Mouse (Mus musculus) gastrocnemius, postnatal 4 days (tissue): ENCODE measurements around the gene Herc1. TPM values are rescaled to one million over a fixed set of nuclear protein-coding genes. Genes with fewer than 3 reads are reported as not detected.
"Not testable (repeated sequence)": the region's sequence is repeated elsewhere in the genome, so short reads cannot be mapped to it uniquely, and the experiment has no call there.

Source experiments
- DNase-seq, 2 experiments: peaks; one replicate each; pipeline ENCODE4 v3.0.0; 2021 to 2022; ENCODE audit warnings: low spot score in 2 of 2, mixed read lengths in 2 of 2
- total RNA-seq, 2 experiments: library from RNA; stranded (reverse); gene quantifications; 2 replicates each; pipeline ENCODE4 v1.2.3; 2021

Gene Herc1
- total RNA-seq, 2 experiments from 2014 or later: 35.7 to 38.7 TPM

GRCm38 (mm10) chr9:66347405-66348035, 2.7 kb upstream of the Herc1 start:
- no peak for DNase-seq

GRCm38 (mm10) chr9:66349144-66349859, 948 bp upstream of the Herc1 start:
- DNase-seq: no peak

- no peak for DNase-seq
Measured at GRCm38 (mm10) chr9:66350788-66351430, 659 bp downstream of the Herc1 start.

GRCm38 (mm10) chr9:66352704-66353103, 2.5 kb downstream of the Herc1 start:
- DNase-seq: no peak

GRCm38 (mm10) chr9:66359135-66359534, 8.9 kb downstream of the Herc1 start:
- DNase-seq: no peak

- DNase-seq: no peak
Measured at GRCm38 (mm10) chr9:66360143-66360690, 10.0 kb downstream of the Herc1 start.

GRCm38 (mm10) chr9:66368890-66369433, 18.7 kb downstream of the Herc1 start:
- no peak for DNase-seq

GRCm38 (mm10) chr9:66370334-66370733, 20.1 kb downstream of the Herc1 start:
- DNase-seq: no peak

GRCm38 (mm10) chr9:66370847-66371246, 20.6 kb downstream of the Herc1 start:
- DNase-seq: no peak

GRCm38 (mm10) chr9:66373432-66373831, 23.2 kb downstream of the Herc1 start:
- DNase-seq: no peak

- DNase-seq: no peak
Measured at GRCm38 (mm10) chr9:66374495-66375478, 24.5 kb downstream of the Herc1 start.

GRCm38 (mm10) chr9:66383417-66383816, 33.2 kb downstream of the Herc1 start:
- no peak for DNase-seq

- not testable (repeated sequence) for DNase-seq
Measured at GRCm38 (mm10) chr9:66390338-66390737, 40.1 kb downstream of the Herc1 start.

- DNase-seq: no peak
Measured at GRCm38 (mm10) chr9:66393304-66393703, 43.1 kb downstream of the Herc1 start.

GRCm38 (mm10) chr9:66423492-66423891, 73.2 kb downstream of the Herc1 start:
- no peak for DNase-seq

GRCm38 (mm10) chr9:66440007-66440406, 89.8 kb downstream of the Herc1 start:
- no peak for DNase-seq

- DNase-seq: no peak
Measured at GRCm38 (mm10) chr9:66448253-66448652, 98.0 kb downstream of the Herc1 start.

GRCm38 (mm10) chr9:66465087-66465486, 114.8 kb downstream of the Herc1 start:
- DNase-seq: no peak

- DNase-seq: no peak
Measured at GRCm38 (mm10) chr9:66477785-66478184, 127.5 kb downstream of the Herc1 start.

GRCm38 (mm10) chr9:66483429-66483828, 133.2 kb downstream of the Herc1 start:
- DNase-seq: no peak
